Mouse (Mus musculus) urinary bladder, postnatal 36 days (tissue): ENCODE data around the gene Nova2.

Experiments used
- DNase-seq, 2 experiments: peaks; one replicate each; pipeline ENCODE4 v3.0.0; 2022; ENCODE audit warnings: low spot score in 2 of 2, mixed read lengths in 1 of 2

Nova2 gene

DNA sequence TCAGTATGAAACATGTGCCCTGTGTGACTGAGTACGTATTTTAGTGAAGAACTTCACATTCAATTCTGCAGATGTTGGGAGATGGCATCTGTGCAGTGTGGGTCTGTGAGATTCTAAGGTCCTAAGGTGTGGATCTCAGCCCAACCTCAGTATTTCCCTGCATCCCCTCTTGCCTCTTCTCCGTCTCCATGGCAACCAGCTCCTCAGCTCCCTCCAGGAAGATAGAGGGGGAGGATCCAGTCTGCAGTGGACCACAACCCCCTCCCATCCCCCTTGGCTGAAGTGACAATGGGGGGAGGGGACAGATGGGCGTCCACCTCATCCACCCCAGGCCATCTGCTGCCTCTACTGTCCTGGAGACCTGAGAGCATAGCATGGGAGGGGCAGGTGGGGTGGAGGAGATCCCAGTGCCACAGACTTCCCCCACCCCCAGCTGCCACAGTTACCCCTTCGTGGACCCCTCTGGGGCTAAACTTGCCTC lies 1.9 kb upstream of the Nova2 start:
- no peak for DNase-seq

DNA sequence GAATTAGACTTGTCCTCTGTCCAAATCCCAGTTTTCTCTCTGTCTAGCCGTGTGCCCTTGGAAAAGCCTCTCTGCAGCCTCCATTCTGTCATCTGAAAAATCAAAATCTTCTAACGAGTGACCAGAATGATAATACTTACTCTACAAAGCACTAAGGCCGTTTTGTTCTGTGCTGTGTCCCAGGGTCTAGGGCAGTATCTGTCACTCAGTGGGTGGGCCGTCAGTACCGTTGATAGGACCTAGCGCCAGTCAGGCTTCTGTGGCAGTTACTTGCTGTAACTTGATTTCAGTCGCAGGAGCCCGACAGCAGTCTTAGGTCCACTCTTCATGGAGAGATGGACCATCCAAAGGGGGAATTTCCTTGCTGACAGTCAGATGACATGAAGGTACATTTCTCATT lies 1.4 kb upstream of the Nova2 start:
- DNase-seq, result no peak

- no peak for DNase-seq
Measured at GRCm38 (mm10) chr7:18926041-18926790, 528 bp downstream of the Nova2 start.

- DNase-seq, result no peak
Measured at GRCm38 (mm10) chr7:18926911-18927310, 1.2 kb downstream of the Nova2 start.

- DNase-seq, result no peak
Measured at GRCm38 (mm10) chr7:18927759-18928158, 2.1 kb downstream of the Nova2 start.

DNA sequence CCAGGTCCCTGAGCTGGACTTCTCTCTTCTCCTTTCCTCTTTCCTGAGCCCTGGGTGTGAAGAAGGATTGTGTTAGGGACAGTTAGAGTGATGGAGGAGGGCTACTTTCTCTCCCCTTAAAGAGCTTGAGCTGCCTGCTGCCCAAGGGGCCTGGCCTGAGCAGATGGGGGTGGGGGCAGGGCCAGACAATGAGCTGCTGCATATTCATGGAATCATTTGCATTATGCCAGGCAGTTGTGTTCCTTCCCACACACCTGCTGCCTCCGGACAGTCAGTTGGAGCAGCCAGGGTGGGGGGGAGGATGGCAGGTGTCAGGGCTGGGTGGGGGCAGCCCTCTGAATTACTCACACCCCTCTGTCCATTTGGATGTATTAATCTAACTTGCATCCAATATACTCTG lies 16.7 kb downstream of the Nova2 start:
- no peak for DNase-seq

DNA sequence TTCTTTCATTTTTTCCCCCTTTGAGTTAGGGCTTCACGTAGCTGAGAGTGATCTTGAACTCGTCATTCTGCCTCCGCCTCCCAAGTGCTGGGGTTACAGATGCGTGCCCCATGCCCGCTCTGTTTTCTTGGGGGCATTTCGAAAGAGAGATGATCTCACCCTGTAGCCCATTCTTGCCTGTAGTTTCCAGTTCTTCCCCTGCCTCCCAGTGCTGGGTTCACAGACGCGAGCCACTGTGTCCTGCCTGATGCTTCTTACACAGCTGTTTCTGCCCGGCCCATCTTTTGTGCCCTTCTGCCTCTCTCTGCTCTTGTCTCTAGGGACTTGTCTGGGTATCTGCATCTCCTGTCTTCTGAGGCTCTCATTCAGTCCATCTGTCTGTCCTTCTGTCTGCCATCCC lies 17.1 kb downstream of the Nova2 start:
- no peak for DNase-seq

GRCm38 (mm10) chr7:18948151-18948550 lies 22.5 kb downstream of the Nova2 start:
- DNase-seq, result no peak

GRCm38 (mm10) chr7:18949781-18950522 lies 24.3 kb downstream of the Nova2 start:
- no peak for DNase-seq

DNA sequence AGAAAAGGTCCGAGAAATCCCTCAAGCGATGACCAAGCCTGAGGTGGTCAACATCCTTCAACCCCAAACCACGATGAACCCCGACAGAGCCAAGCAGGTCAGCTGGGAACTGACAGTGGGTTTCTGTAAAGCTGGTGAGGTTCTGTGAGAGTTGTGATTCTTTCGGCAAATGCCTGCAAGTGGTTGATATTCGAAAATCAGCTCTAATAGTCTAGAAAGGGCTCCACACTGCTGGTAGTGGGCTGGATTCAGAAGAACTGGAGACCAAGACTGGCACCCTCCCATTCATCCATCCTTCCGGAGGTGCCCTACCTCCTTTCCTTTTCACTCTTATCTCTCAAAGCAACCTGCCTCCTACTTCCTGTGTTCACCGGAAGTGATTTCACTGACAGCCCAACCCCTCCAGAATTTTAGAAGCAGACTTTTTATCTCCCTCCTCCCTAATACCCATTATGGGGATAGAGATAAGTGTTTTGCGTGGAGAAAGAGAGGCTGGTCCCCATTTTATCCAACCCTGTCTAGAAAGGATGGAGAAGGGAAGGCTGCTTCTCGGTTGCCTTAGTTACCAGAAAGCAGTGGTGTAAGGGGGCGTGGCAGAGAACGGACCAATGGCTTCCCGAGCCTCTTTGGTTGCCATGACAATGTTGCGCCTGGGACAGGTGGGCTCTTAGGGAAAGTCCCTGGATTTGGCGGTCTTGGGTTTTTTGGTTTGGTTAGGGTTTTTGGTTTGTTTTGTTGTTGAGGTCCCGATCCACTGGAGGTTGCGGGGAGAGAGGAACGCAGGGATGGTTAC lies 25.0 kb downstream of the Nova2 start:
- DNase-seq, result no peak

GRCm38 (mm10) chr7:18951397-18951796 lies 25.7 kb downstream of the Nova2 start:
- DNase-seq, result peak; percentile 22 to 26

- DNase-seq, result peak; percentile 40 to 56
Measured at GRCm38 (mm10) chr7:18957569-18958383, 32.1 kb downstream of the Nova2 start.

GRCm38 (mm10) chr7:18958384-18958766 lies 32.7 kb downstream of the Nova2 start:
- DNase-seq, result peak in 1 of 2 experiments; percentile 9

DNA sequence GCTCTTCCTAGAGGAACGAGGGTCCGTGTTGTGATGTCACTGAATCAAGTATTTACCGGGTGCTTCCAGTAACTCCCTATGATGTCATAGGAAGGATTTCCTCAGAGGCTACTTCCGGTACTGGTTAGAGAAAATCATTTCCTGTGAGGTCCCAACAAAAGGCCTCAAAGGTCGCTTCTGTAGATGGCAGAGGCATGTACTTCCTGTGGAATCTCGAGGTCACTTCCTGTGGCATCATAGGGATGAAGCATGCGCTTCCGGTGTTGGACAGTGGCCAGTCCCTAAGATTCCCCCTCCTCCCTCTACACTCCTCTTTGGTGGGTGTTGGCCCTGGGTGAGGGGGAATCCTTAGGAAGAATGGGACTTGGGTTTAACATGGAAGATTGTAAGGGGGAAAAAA lies 33.8 kb downstream of the Nova2 start:
- DNase-seq, result peak in 1 of 2 experiments; percentile 8

DNA sequence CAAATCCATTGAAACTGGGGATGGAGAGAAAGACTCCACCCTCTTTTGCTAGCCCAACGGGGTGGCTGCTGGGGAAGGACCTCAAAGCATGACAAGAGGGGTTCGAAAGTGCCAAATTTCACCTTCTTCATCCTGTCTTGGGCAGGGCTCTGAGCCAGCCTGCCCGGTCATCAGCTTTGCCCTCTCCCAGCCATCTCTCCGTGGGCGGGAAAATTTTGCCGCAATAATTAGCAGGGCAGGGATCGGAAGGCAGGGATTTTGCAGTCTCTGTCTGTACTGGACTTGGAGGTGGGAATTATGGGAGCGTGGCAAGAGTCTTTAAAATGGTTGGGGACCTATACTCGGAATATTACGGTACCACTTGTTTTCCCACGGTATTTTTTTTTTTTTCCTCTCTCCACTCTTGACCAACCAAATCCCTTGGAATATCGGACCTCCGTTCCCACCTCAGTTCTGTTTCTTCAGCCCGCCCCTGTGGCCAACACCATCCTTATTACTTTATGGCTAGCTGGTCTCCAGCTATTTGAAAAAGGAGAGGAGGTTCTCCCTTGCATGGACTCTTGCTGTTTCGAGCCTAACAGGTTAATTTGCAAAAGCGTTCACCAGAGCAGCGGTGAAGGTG lies 36.6 kb downstream of the Nova2 start:
- DNase-seq, result no peak

DNA sequence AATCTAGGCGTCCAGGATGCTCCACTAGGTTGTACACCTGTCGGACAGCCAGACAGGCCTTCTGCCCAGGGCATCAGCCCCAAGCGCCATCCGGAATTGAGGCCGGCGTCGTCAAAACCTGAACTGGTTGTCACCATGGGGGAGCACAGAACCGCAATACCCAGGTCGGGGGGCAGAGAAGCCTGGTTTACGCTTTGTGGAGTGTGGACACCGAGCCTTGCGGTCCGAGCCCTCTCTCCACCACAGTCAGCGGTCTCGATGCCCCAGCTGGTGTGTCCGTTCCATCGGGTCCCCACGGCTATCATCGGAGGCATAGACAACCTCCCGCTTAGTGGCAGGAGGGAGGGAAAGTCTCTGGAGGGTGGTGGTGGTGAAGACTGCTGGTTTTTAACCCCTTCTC lies 37.1 kb downstream of the Nova2 start:
- no peak for DNase-seq

GRCm38 (mm10) chr7:18963294-18963843 lies 37.7 kb downstream of the Nova2 start:
- DNase-seq, result no peak

GRCm38 (mm10) chr7:18965312-18965711 lies 39.6 kb downstream of the Nova2 start:
- no peak for DNase-seq

GRCm38 (mm10) chr7:18967603-18968002 lies 41.9 kb downstream of the Nova2 start:
- DNase-seq, result no peak

DNA sequence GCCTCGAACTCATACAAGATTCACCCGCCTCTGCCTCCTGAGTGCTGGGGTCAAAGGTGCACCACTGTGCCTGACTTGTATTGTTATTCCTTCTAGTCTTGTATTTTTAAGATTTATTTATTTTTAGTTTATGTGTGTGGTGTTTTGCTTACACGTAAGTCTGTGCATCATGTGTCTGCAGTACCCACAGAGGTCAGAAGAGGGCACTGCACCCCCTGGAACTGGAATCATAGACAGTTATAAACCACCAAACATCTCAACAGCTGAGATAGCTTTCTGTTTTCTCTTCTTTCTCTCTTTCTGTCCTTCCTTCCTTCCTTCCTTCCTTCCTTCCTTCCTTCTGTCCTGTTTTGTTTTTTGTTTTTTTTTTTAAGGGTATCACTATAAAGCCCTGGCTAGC lies 45.3 kb downstream of the Nova2 start:
- DNase-seq, result no peak

- no peak for DNase-seq
Measured at GRCm38 (mm10) chr7:18978381-18978780, 52.7 kb downstream of the Nova2 start.
